Mouse (Mus musculus) midbrain, embryonic 12.5 days (tissue): ENCODE data around the gene P3h3. TPM values are rescaled to one million over a fixed set of nuclear protein-coding genes. Genes with fewer than 3 reads are reported as not detected.
"Not testable (repeated sequence)": the region's sequence is repeated elsewhere in the genome, so short reads cannot be mapped to it uniquely, and the experiment has no call there.

Experiments
- ATAC-seq: fragments of 200-750 bp; cut with Nextera tagmentation; 2 replicates; pipeline ENCODE4 v1.8.0; 2017; ENCODE audit warnings: low read depth, moderate TSS enrichment, moderate library complexity; ENCODE audit not compliant: low FRiP score
- H3K27ac ChIP-seq: fragments of 300-500 bp; sonication (generic); replicated peaks from 2 replicates; pipeline ENCODE4 v1.5.1; 2016; ENCODE audit warnings: mild to moderate bottlenecking
- H3K27me3 ChIP-seq: fragments of 300-500 bp; sonication (generic); 2 replicates; pipeline ENCODE4 v1.6.1; 2016; ENCODE audit warnings: mild to moderate bottlenecking
- H3K36me3 ChIP-seq: fragments of 300-500 bp; sonication (generic); 2 replicates; pipeline ENCODE4 v1.6.1; 2016
- H3K4me1 ChIP-seq: fragments of 300-500 bp; sonication (generic); 2 replicates; pipeline ENCODE4 v1.6.1; 2016
- H3K4me2 ChIP-seq: fragments of 300-500 bp; sonication (generic); replicated peaks from 2 replicates; pipeline ENCODE4 v1.6.1; 2016; ENCODE audit warnings: mild to moderate bottlenecking, moderate library complexity
- H3K4me3 ChIP-seq: fragments of 300-500 bp; sonication (generic); 2 replicates; pipeline ENCODE4 v1.5.1; 2016; ENCODE audit warnings: mild to moderate bottlenecking
- H3K9ac ChIP-seq: fragments of 300-500 bp; sonication (generic); replicated peaks from 2 replicates; pipeline ENCODE4 v1.6.1; 2016; ENCODE audit warnings: mild to moderate bottlenecking, moderate library complexity
- H3K9me3 ChIP-seq: fragments of 300-500 bp; sonication (generic); 2 replicates; pipeline ENCODE4 v1.6.1; 2016; ENCODE audit warnings: mild to moderate bottlenecking
- WGBS: fragments of 180-500 bp; shearing (Covaris S2); methylation state at CpG from one replicate; pipeline ENCODE4 v1.1.7; 2016; 5-methylcytosine and 5-hydroxymethylcytosine counted together
- polyA plus RNA-seq: library from polyadenylated mRNA; unstranded; fragments of >200 nt; fragmentation: Nextera tagmentation; extraction: Ambion mirVana; gene quantifications from 2 replicates; pipeline ENCODE4 v1.2.1, GENCODE M21; 2016

The P3h3 gene
- polyA plus RNA-seq: 21.4 and 25.6 TPM in 2 replicates

DNA sequence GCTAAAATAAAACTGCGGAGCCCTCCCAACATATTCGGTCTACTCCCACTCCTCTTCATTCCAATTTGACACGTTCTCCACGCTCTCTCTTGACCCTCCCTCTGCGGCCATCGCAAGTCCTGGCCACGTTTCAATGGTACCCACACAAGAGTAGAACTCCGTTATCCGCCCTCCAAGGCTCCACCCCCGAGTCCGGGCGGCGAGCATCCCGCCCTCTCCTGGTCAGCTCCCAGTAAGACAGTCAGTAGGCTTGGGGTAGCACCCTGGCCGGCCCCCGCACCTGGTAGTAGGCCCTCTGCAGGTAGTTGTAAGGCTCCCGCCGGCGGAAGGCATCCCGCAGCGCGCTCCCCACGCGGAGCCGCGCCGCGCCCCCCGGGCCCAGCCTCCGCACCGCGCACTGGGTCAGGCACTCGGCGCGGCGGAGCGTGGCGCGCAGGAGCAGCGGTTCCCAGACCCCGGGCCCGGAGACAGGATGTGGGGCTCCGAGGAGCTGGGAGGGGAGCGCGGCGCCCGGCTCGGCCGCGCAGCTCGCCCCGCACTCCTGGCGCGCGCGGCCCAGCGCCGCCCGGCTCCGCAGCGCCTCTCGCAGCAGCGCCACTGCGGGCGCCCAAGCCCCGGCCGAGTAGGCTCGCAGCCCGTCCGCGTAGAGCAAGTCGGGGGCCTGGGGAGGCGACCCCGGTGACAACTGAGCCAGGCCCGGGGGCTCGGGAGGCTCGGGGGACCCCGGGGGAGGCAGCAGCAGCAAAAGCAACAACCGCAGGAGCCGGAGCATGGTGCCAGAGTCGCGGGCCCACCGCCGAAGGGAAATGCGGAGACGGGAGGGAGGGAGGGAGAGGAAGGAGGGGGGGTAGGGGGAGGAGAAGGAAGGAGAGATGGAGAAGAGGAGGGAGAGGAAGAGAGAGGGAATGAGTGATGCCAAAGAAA is at the start of gene P3h3:
Gene P3h3, minus strand, starts transcription at position 837 of the 924 bp plus-strand sequence.
- H3K9ac ChIP-seq: peak within 1 kb of the TSS; percentile 97
- H3K36me3 ChIP-seq: no peaks in the 10 kb centered on the region
- peak within 1 kb of the TSS; percentile 85 for H3K4me2 ChIP-seq
- H3K4me1 ChIP-seq: peaks cover 51% of the 10 kb centered on the region
- peak within 1 kb of the TSS; percentile 95 for H3K27ac ChIP-seq
- peak within 1 kb of the TSS; percentile 75 for H3K4me3 ChIP-seq
- ATAC-seq: peak; percentile 85
- WGBS: under 1% methylated on average over 81 of the region's 86 CpGs
- H3K9me3 ChIP-seq: no peaks in the 10 kb centered on the region
- peaks cover 25% of the 10 kb centered on the region for H3K27me3 ChIP-seq

DNA sequence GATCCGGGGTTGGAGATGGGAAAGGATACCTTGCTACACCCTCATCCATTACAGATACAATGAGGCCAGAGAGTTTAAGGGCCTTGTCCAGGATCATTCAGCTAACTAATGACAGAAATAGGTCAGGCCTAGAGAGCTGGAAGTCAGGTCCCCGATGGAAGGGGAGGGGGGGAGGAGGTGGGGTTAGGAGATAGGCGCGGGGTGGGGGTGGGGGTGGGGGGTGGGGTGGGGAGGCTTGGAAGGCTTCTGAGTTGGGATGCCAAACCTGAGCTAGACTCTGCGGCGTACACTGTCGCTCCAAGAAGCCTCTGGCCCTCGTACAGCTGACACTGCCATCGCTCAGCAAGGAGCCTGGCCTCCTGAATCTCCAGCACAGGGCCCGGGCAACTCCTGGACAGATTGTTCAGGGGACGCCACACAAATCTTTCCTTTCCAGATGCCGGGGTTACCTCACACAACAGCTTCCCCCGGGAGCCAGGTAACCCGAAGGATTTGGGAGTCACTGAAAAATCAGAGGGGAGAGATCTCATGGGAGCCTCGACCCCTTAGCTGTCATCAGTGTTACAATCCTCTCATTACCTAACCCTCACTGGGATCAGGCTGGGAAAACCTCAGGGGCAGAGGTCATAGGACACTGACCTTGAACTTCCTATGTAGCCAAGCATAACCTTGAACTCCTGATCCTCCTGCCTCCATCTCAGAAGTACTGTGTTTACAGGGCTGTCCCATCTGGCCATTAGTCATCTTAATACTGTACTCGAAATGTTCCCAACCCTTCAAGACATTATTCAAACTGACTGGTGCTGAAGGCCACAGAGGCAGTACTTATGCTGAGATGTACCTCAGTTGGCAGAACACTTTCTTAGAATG is 47.7 kb upstream of the P3h3 start:
- H3K4me2 ChIP-seq: peak overlapping the region; percentile 71
- H3K9me3 ChIP-seq: no peaks in the 10 kb centered on the region
- H3K27me3 ChIP-seq: peaks cover 22% of the 10 kb centered on the region
- ATAC-seq: no peak
- 32% methylated on average over 13 of the region's 16 CpGs for WGBS
- H3K36me3 ChIP-seq: no peaks in the 10 kb centered on the region
- H3K4me1 ChIP-seq: peaks cover 32% of the 10 kb centered on the region
- H3K27ac ChIP-seq: peak overlapping the region; percentile 99
- H3K9ac ChIP-seq: peak overlapping the region; percentile 80
- peak overlapping the region; percentile 45 for H3K4me3 ChIP-seq

DNA sequence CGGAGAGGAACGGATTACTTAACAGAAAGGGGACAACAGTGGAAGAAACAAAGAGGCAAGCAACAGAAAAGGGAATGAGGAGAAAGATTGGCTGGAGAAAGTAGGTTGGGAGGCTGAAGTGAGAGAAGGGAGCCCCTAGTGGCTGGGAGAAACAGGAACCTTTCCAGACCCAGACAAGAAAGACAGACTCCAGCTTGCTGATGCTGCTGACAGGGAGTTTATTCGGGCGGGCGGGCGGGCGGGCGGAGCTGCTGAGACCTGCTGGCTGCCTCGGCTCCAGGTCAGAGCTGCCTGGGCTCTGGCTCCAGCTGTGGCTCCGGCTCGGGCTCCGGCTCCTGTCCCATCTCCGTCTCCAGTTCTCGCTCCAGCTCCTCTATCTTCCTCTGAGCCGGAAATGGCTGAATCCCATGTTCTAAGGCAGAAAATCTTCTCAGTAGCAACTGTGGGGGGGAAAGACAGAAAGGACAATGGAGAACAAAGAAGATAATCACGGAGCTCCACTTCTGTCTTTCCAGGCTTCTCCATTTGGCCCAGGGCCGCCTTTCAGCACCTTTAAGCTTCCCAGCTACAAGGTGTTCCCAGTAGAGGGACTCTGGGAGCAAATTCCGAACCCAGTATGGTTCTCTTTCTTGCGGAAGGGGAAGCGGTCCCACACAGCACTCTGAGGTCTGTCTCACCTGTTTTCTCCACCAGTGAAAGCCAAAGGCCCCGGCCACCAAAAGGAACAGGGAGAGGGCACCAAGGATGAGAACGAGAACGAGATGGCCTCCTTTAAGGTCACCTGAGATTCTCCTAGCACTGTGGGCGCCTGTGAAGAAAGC is 46.8 kb upstream of the P3h3 start:
- WGBS: 6% methylated on average over 24 of the region's 24 CpGs
- peak overlapping the region; percentile 99 for H3K27ac ChIP-seq
- H3K27me3 ChIP-seq: peaks cover 14% of the 10 kb centered on the region
- no peaks in the 10 kb centered on the region for H3K36me3 ChIP-seq
- H3K4me1 ChIP-seq: peaks cover 26% of the 10 kb centered on the region
- peak overlapping the region; percentile 80 for H3K9ac ChIP-seq
- no peaks in the 10 kb centered on the region for H3K9me3 ChIP-seq
- peak; percentile 57 for ATAC-seq
- H3K4me3 ChIP-seq: peak overlapping the region; percentile 45
- peak overlapping the region; percentile 71 for H3K4me2 ChIP-seq

DNA sequence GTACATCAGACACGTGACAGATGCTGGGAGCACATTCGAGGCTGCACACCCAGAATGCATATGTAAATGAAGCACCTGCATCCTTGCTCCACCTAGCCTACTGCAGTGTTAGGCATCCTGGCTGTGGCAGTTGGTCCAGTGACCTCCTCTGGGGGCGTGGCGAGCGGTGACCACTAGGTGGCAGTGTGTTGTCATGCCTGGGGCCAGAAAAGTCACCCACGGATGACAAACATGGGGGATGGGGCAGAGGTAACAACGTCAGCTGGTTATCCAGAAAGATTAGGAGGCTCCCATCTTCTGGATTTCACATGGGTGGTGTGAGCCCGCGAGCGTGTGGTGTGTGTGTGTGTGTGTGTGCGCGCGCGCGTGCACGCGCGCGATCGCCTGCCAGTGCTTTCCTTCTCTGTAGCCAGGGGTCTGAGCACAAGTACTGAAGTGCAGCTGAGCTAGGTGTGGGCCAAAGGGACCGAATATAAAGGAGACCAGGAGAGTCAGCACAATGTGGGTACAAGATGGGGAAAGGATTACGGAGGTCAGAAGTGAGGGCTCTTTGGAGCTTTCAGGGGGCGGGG is 46.1 kb upstream of the P3h3 start:
- no peaks in the 10 kb centered on the region for H3K9me3 ChIP-seq
- peak overlapping the region; percentile 80 for H3K9ac ChIP-seq
- H3K4me3 ChIP-seq: peak overlapping the region; percentile 45
- H3K27me3 ChIP-seq: peaks cover 8% of the 10 kb centered on the region
- H3K4me1 ChIP-seq: peaks cover 26% of the 10 kb centered on the region
- under 1% methylated on average over 23 of the region's 23 CpGs for WGBS
- H3K36me3 ChIP-seq: no peaks in the 10 kb centered on the region
- peak overlapping the region; percentile 71 for H3K4me2 ChIP-seq
- ATAC-seq: peak; percentile 87
- peak overlapping the region; percentile 99 for H3K27ac ChIP-seq

DNA sequence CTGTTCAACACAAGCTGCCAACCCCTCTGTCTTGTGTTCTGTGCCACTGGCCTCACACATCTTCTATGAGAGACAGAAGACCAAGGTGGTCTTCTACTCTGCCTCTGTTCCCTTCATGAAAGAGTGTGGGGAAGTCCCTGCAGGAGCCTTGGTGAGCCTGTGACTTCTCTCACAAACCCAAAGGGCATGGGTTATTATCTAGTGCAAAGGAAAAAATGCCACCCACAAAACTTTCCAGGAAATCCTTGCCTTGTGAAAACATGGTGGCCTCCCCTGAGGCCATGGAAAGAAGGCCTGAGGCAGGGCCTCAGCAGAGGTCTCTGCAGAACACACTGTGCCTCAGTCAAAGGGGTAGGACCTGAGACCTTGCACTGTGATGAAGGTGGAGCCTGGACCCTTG is 44.3 kb upstream of the P3h3 start:
- H3K27me3 ChIP-seq: no peaks in the 10 kb centered on the region
- no peak overlapping the region for H3K4me3 ChIP-seq
- H3K36me3 ChIP-seq: no peaks in the 10 kb centered on the region
- no peak overlapping the region for H3K9ac ChIP-seq
- no peak overlapping the region for H3K27ac ChIP-seq
- H3K4me1 ChIP-seq: peaks cover 26% of the 10 kb centered on the region
- no peak overlapping the region for H3K4me2 ChIP-seq
- H3K9me3 ChIP-seq: no peaks in the 10 kb centered on the region
- ATAC-seq: no peak

DNA sequence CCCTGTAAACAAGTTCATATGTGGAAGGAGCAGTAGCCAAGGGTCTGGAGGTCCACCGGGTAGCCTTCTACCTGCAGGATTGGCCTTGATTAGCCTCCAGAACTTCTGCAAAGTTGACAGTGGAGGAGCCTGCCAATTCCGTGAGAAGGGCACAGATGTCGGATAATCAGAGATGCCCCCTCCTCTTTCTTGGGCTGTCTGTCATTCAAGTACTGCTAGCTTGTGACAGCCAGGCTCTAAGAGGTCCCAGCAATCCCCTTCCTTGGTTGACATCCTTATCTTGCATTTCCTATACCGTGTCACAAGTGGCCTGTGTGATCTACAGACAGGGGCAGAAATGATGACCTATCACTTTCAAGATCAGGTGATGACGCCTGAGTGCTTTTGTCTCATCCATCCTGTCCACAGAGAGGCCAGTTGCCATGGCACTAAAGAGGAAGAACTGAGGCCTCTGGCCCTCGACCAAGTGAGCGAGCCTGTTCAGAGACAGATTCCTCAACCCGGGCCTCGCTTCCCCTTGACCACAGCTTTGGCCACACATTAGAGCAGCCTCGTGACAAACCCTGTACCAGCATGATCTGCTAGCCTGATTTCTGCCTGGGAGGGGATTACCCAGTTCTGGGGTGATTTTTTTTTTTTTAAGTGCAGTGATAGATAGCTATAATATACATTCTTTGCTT is 43.4 kb upstream of the P3h3 start:
- no peak for ATAC-seq
- no peak overlapping the region for H3K9ac ChIP-seq
- 50% methylated on average over 10 of the region's 10 CpGs for WGBS
- no peak overlapping the region for H3K4me2 ChIP-seq
- H3K36me3 ChIP-seq: no peaks in the 10 kb centered on the region
- H3K4me1 ChIP-seq: peaks cover 26% of the 10 kb centered on the region
- no peak overlapping the region for H3K27ac ChIP-seq
- H3K27me3 ChIP-seq: no peaks in the 10 kb centered on the region
- H3K4me3 ChIP-seq: no peak overlapping the region
- H3K9me3 ChIP-seq: no peaks in the 10 kb centered on the region

DNA sequence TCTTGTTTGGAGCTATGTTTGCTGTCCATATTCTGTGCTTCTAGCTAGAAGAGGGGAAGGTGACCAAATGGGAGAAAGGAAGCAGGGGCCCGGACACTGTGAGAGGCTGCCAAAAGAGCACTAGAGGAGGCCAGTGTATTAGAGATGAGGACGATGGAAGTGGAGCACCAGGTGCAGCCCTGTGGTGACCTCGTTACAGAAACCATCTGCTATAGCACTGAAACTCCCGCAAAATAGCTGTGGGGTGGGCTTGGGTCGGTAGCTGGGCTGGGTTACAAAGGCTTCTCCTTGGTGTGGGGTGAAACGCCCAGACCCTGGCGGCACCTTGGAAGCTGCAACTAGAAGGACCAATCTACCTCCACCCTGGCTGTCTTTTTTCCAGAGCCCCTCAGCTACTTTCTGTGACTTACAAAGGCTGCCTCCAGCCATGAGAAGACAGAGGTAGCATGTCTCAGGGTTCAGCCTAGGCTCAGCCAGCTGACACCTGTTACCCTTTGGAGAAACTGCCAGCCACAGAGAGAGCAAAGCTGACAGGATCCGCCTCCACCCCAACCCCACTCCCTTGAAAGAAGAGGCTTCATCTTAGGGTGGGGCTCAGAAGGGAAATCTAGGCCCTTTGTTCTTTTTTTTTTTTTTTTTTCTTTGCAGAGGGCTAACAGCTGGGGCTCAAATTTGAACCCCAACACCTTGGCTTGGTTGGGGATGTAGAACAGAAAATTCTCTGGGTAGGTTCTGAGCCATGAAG is 42.7 kb upstream of the P3h3 start:
- Histone ChIP-seq H3K27me3 (no peaks in the 10 kb centered on the region), H3K4me3 (no peak overlapping the region), H3K36me3 (no peaks in the 10 kb centered on the region), H3K4me2 (no peak overlapping the region), H3K9ac (no peak overlapping the region), H3K27ac (no peak overlapping the region), H3K9me3 (no peaks in the 10 kb centered on the region), H3K4me1 (peaks cover 22% of the 10 kb centered on the region)
- no peak for ATAC-seq
- 62% methylated on average over 8 of the region's 8 CpGs for WGBS

DNA sequence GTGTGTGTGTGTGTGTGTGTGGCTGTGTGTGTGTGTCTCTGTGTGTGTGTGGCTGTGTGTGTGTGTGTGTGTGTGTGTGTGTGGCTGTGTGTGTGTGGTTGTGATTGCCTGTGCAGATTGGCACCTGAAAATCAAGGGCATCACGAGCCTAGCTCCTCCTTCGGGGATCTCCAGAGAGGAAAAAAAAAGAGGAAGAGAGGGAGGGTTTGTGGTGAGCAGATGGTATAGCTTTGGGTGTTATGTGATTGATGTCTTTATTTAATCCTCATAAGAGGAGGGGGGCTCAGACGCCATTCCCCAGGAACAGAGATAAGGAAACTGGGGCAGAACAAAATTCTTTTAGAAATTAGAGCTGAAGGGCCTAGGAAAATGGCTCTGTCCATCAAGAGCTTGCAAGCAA is 40.8 kb upstream of the P3h3 start:
- Histone ChIP-seq H3K36me3 (no peaks in the 10 kb centered on the region), H3K4me1 (peaks cover 5% of the 10 kb centered on the region; the same call in 1 of the 2 replicates), H3K27me3 (no peaks in the 10 kb centered on the region), H3K9me3 (no peaks in the 10 kb centered on the region), H3K9ac (no peak overlapping the region), H3K4me2 (no peak overlapping the region), H3K27ac (no peak overlapping the region), H3K4me3 (no peak overlapping the region)
- WGBS: 45% methylated on average over 3 of the region's 3 CpGs
- ATAC-seq: no peak

DNA sequence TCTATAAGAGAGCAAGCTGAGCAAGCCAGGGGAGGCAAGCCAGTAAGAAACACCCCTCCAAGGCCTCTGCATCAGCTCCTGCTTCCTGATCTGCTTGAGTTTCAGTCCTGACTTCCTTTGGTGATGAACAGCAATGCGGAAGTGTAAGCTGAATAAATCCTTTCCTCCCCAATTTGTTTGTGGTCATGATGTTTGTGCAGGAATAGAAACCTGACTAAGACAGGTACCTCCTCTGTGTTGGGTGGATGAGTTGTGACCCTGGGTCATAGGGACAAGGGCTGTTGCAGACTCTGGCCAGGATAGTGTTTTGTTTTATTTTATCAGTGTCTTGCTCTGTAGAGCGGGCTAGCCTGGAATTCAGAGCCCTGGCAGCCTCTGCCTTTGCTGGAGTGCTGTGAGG is 36.6 kb upstream of the P3h3 start:
- 89% methylated on average over 2 of the region's 2 CpGs for WGBS
- ATAC-seq: not testable (repeated sequence)

DNA sequence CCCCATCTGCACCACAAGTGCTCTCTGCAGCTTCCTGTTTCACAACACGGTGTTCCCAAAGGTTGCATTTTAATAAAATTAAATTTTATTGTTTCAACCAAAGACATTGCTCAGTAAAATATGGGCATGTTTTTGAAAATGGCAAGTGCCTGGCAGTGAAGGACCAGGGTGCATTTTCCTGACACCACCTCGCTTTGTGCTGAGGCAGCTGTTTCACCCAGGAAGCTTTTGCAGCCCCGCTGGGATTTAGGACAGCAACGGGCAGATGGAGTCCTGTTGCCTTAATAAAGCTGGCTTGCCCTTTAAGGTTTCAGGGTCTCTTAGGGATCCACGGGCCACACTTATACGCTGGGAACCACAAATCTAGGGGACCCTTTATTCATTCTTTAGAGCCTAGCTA is 33.4 kb upstream of the P3h3 start:
- WGBS: 61% methylated on average over 6 of the region's 6 CpGs
- Histone ChIP-seq H3K4me1 (no peaks in the 10 kb centered on the region), H3K9me3 (no peaks in the 10 kb centered on the region), H3K36me3 (no peaks in the 10 kb centered on the region), H3K4me3 (no peak overlapping the region), H3K27ac (no peak overlapping the region), H3K27me3 (no peaks in the 10 kb centered on the region), H3K9ac (no peak overlapping the region), H3K4me2 (no peak overlapping the region)
- no peak for ATAC-seq

More for the DNA sequence above, 36.6 kb upstream of the P3h3 start:
- not testable (repeated sequence) for H3K4me2 ChIP-seq, H3K4me3 ChIP-seq, H3K9me3 ChIP-seq, H3K36me3 ChIP-seq, H3K27me3 ChIP-seq, H3K4me1 ChIP-seq, H3K9ac ChIP-seq, H3K27ac ChIP-seq
